Mouse (Mus musculus): Measurements from ENCODE around the gene Sycp2l. TPM values are rescaled to one million over a fixed set of nuclear protein-coding genes. Genes with fewer than 3 reads are reported as not detected.

Gene Sycp2l
- polyA plus RNA-seq, 1 experiment: not detected

GRCm38 (mm10) chr13:41220304-41220834 is 106.3 kb downstream of the Sycp2l start, which contains the start of gene Elovl2:
Elovl2 (minus strand) TSS chr13:41220405.
- H3K27ac ChIP-seq (ENCODE audit: insufficient read depth, low read depth, low read length): no peak within 1 kb of the TSS
- H3K4me3 ChIP-seq (ENCODE audit: low read depth, low read length): peak within 1 kb of the TSS; percentile 56
- peaks cover 16% of the 10 kb centered on the region for H3K27me3 ChIP-seq (ENCODE audit: control insufficient read depth, insufficient read depth, low read length)
- peaks cover 3% of the 10 kb centered on the region for H3K4me1 ChIP-seq (ENCODE audit: control insufficient read depth, insufficient read depth, insufficient read length, low read length)
- H3K36me3 ChIP-seq (ENCODE audit: control insufficient read depth, insufficient read depth, low read length): no peaks in the 10 kb centered on the region
- TF ChIP-seq CTCF (IDR thresholded peaks at IDR 0.05; ENCODE audit: extremely low read depth, insufficient read length, insufficient replicate concordance, low read depth, low read length) (peak; percentile 70; the same call in 1 of the 2 replicates), POLR2A (IDR thresholded peaks at IDR 0.05; ENCODE audit: low read depth, low read length) (no peak)
- 2% methylated on average over 73 of the region's 77 CpGs for WGBS

Other genes starting within 250 kb of the Sycp2l start
- gene Pak1ip1, start 113.3 kb upstream of the Sycp2l start, polyA plus RNA-seq (2012; rRNA removed): 19.2 and 31.5 TPM in 2 replicates
- gene Tmem14c, start 98.0 kb upstream of the Sycp2l start, polyA plus RNA-seq (2012; rRNA removed): 64.4 and 79.0 TPM in 2 replicates
- 0.01 TPM in 1 of 2 replicates, not detected in the other for gene Mak, start 34.6 kb upstream of the Sycp2l start, polyA plus RNA-seq (2012; rRNA removed)
- gene Gcm2, start 3.3 kb upstream of the Sycp2l start, polyA plus RNA-seq (2012; rRNA removed): not detected in 2 replicates
- 0.05 and 0.08 TPM in 2 replicates for gene Elovl2, start 106.1 kb downstream of the Sycp2l start, polyA plus RNA-seq (2012; rRNA removed)
- gene Smim13, start 135.5 kb downstream of the Sycp2l start, polyA plus RNA-seq (2012; rRNA removed): 1.8 and 1.9 TPM in 2 replicates
- not detected in 2 replicates for gene Gm17364, start 159.7 kb downstream of the Sycp2l start, polyA plus RNA-seq (2012; rRNA removed)

Measured in small intestine, adult 2 months (tissue).